Mouse (Mus musculus): Measurements from ENCODE around the gene Rnf217. TPM values are rescaled to one million over a fixed set of nuclear protein-coding genes. Genes with fewer than 3 reads are reported as not detected.

The Rnf217 gene
- polyA plus RNA-seq, 1 experiment, result 0.42 TPM

- WGBS, result 92% methylated on average over 4 of the region's 4 CpGs
- H3K4me3 ChIP-seq (ENCODE audit: control insufficient read depth, insufficient read depth, low read length), result no peak overlapping the region
- no peaks in the 10 kb centered on the region for H3K4me1 ChIP-seq (replicated peaks; ENCODE audit: control insufficient read depth, insufficient read depth, low read length)
- no peaks in the 10 kb centered on the region for H3K36me3 ChIP-seq (ENCODE audit: control insufficient read depth, insufficient read depth, low read length)
- DNase-seq, result no peak
- H3K27ac ChIP-seq (ENCODE audit: control insufficient read depth, insufficient read depth, low read length), result no peak overlapping the region
- H3K27me3 ChIP-seq (ENCODE audit: control insufficient read depth, insufficient read depth, low read length), result no peaks in the 10 kb centered on the region
- TF ChIP-seq POLR2A (IDR thresholded peaks at IDR 0.05; ENCODE audit: control insufficient read depth, extremely low read depth, insufficient read depth, low read length, poor library complexity) (no peak), CTCF (IDR thresholded peaks at IDR 0.05; ENCODE audit: borderline replicate concordance, control insufficient read depth, extremely low read depth, insufficient read depth, low read length, poor library complexity) (no peak)
Measured at GRCm38 (mm10) chr10:31517192-31517591, 91.8 kb downstream of the Rnf217 start.

- H3K4me3 ChIP-seq (ENCODE audit: control insufficient read depth, insufficient read depth, low read length), result no peak overlapping the region
- DNase-seq, result no peak
- H3K27ac ChIP-seq (ENCODE audit: control insufficient read depth, insufficient read depth, low read length), result no peak overlapping the region
- no peaks in the 10 kb centered on the region for H3K36me3 ChIP-seq (ENCODE audit: control insufficient read depth, insufficient read depth, low read length)
- no peak for TF ChIP-seq POLR2A (IDR thresholded peaks at IDR 0.05; ENCODE audit: control insufficient read depth, extremely low read depth, insufficient read depth, low read length, poor library complexity)
- no peak for TF ChIP-seq CTCF (IDR thresholded peaks at IDR 0.05; ENCODE audit: borderline replicate concordance, control insufficient read depth, extremely low read depth, insufficient read depth, low read length, poor library complexity)
- no peaks in the 10 kb centered on the region for H3K4me1 ChIP-seq (replicated peaks; ENCODE audit: control insufficient read depth, insufficient read depth, low read length)
- H3K27me3 ChIP-seq (ENCODE audit: control insufficient read depth, insufficient read depth, low read length), result no peaks in the 10 kb centered on the region
- WGBS, result 94% methylated on average over 1 of the region's 1 CpGs
Measured at GRCm38 (mm10) chr10:31515897-31516296, 93.1 kb downstream of the Rnf217 start.

GRCm38 (mm10) chr10:31504134-31504551 lies 104.8 kb downstream of the Rnf217 start:
- no peak for DNase-seq
- H3K4me3 ChIP-seq (ENCODE audit: control insufficient read depth, insufficient read depth, low read length), result no peak overlapping the region
- no peaks in the 10 kb centered on the region for H3K27me3 ChIP-seq (ENCODE audit: control insufficient read depth, insufficient read depth, low read length)
- TF ChIP-seq CTCF (IDR thresholded peaks at IDR 0.05; ENCODE audit: borderline replicate concordance, control insufficient read depth, extremely low read depth, insufficient read depth, low read length, poor library complexity), result no peak
- TF ChIP-seq POLR2A (IDR thresholded peaks at IDR 0.05; ENCODE audit: control insufficient read depth, extremely low read depth, insufficient read depth, low read length, poor library complexity), result no peak
- H3K4me1 ChIP-seq (replicated peaks; ENCODE audit: control insufficient read depth, insufficient read depth, low read length), result no peaks in the 10 kb centered on the region
- 83% methylated on average over 3 of the region's 3 CpGs for WGBS
- H3K36me3 ChIP-seq (ENCODE audit: control insufficient read depth, insufficient read depth, low read length), result no peaks in the 10 kb centered on the region
- H3K27ac ChIP-seq (ENCODE audit: control insufficient read depth, insufficient read depth, low read length), result no peak overlapping the region

- no peak for TF ChIP-seq POLR2A (IDR thresholded peaks at IDR 0.05; ENCODE audit: control insufficient read depth, extremely low read depth, insufficient read depth, low read length, poor library complexity)
- Histone ChIP-seq H3K27ac (ENCODE audit: control insufficient read depth, insufficient read depth, low read length) (no peak overlapping the region), H3K27me3 (ENCODE audit: control insufficient read depth, insufficient read depth, low read length) (no peaks in the 10 kb centered on the region), H3K4me1 (replicated peaks; ENCODE audit: control insufficient read depth, insufficient read depth, low read length) (no peaks in the 10 kb centered on the region), H3K4me3 (ENCODE audit: control insufficient read depth, insufficient read depth, low read length) (no peak overlapping the region), H3K36me3 (ENCODE audit: control insufficient read depth, insufficient read depth, low read length) (no peaks in the 10 kb centered on the region)
- 94% methylated on average over 8 of the region's 8 CpGs for WGBS
- no peak for DNase-seq
Measured at GRCm38 (mm10) chr10:31503542-31504133, 105.3 kb downstream of the Rnf217 start.

GRCm38 (mm10) chr10:31501644-31502043 lies 107.3 kb downstream of the Rnf217 start:
- DNase-seq, result no peak
- Histone ChIP-seq H3K27me3 (ENCODE audit: control insufficient read depth, insufficient read depth, low read length) (no peaks in the 10 kb centered on the region), H3K36me3 (ENCODE audit: control insufficient read depth, insufficient read depth, low read length) (no peaks in the 10 kb centered on the region), H3K4me1 (replicated peaks; ENCODE audit: control insufficient read depth, insufficient read depth, low read length) (no peaks in the 10 kb centered on the region), H3K27ac (ENCODE audit: control insufficient read depth, insufficient read depth, low read length) (no peak overlapping the region), H3K4me3 (ENCODE audit: control insufficient read depth, insufficient read depth, low read length) (no peak overlapping the region)
- TF ChIP-seq CTCF (IDR thresholded peaks at IDR 0.05; ENCODE audit: borderline replicate concordance, control insufficient read depth, extremely low read depth, insufficient read depth, low read length, poor library complexity) (no peak), POLR2A (IDR thresholded peaks at IDR 0.05; ENCODE audit: control insufficient read depth, extremely low read depth, insufficient read depth, low read length, poor library complexity) (no peak)
- WGBS, result 92% methylated on average over 5 of the region's 5 CpGs

GRCm38 (mm10) chr10:31496931-31497330 lies 112.1 kb downstream of the Rnf217 start:
- TF ChIP-seq POLR2A (IDR thresholded peaks at IDR 0.05; ENCODE audit: control insufficient read depth, extremely low read depth, insufficient read depth, low read length, poor library complexity), result no peak
- TF ChIP-seq CTCF (IDR thresholded peaks at IDR 0.05; ENCODE audit: borderline replicate concordance, control insufficient read depth, extremely low read depth, insufficient read depth, low read length, poor library complexity), result no peak
- no peaks in the 10 kb centered on the region for H3K27me3 ChIP-seq (ENCODE audit: control insufficient read depth, insufficient read depth, low read length)
- WGBS, result 89% methylated on average over 2 of the region's 2 CpGs
- no peak for DNase-seq
- H3K4me1 ChIP-seq (replicated peaks; ENCODE audit: control insufficient read depth, insufficient read depth, low read length), result no peaks in the 10 kb centered on the region
- H3K4me3 ChIP-seq (ENCODE audit: control insufficient read depth, insufficient read depth, low read length), result no peak overlapping the region
- no peaks in the 10 kb centered on the region for H3K36me3 ChIP-seq (ENCODE audit: control insufficient read depth, insufficient read depth, low read length)
- no peak overlapping the region for H3K27ac ChIP-seq (ENCODE audit: control insufficient read depth, insufficient read depth, low read length)

GRCm38 (mm10) chr10:31495826-31496225 lies 113.2 kb downstream of the Rnf217 start:
- H3K36me3 ChIP-seq (ENCODE audit: control insufficient read depth, insufficient read depth, low read length), result no peaks in the 10 kb centered on the region
- DNase-seq, result no peak
- TF ChIP-seq CTCF (IDR thresholded peaks at IDR 0.05; ENCODE audit: borderline replicate concordance, control insufficient read depth, extremely low read depth, insufficient read depth, low read length, poor library complexity) (no peak), POLR2A (IDR thresholded peaks at IDR 0.05; ENCODE audit: control insufficient read depth, extremely low read depth, insufficient read depth, low read length, poor library complexity) (no peak)
- H3K4me3 ChIP-seq (ENCODE audit: control insufficient read depth, insufficient read depth, low read length), result no peak overlapping the region
- no peak overlapping the region for H3K27ac ChIP-seq (ENCODE audit: control insufficient read depth, insufficient read depth, low read length)
- H3K27me3 ChIP-seq (ENCODE audit: control insufficient read depth, insufficient read depth, low read length), result no peaks in the 10 kb centered on the region
- 87% methylated on average over 3 of the region's 3 CpGs for WGBS
- no peaks in the 10 kb centered on the region for H3K4me1 ChIP-seq (replicated peaks; ENCODE audit: control insufficient read depth, insufficient read depth, low read length)
